Mouse (Mus musculus) limb, embryonic 11.5 days (tissue): Measurements from ENCODE around the gene Tmem132d. TPM values are rescaled to one million over a fixed set of nuclear protein-coding genes. Genes with fewer than 3 reads are reported as not detected.
A peak's percentile ranks its signal among the peaks of the same experiment; 100 is the strongest.

Source experiments
- ATAC-seq: fragments of 200-750 bp; cut with Nextera tagmentation; 2 replicates; pipeline ENCODE4 v1.8.0; 2017; ENCODE audit warnings: low read depth; ENCODE audit not compliant: insufficient number of reproducible peaks, low FRiP score, low TSS enrichment
- DNase-seq: peaks from one replicate; pipeline ENCODE4 v3.0.0-alpha.2; 2015; ENCODE audit warnings: low spot score
- H3K27ac ChIP-seq: fragments of 300-500 bp; sonication (generic); replicated peaks from 2 replicates; pipeline ENCODE4 v1.5.1; 2014; ENCODE audit warnings: low read depth, mild to moderate bottlenecking, low read length
- H3K27me3 ChIP-seq: fragments of 300-500 bp; sonication (generic); 2 replicates; pipeline ENCODE4 v1.6.1; 2014; ENCODE audit warnings: mild to moderate bottlenecking, low read length, mixed read lengths; ENCODE audit not compliant: control insufficient read depth, insufficient read depth
- H3K36me3 ChIP-seq: fragments of 300-500 bp; sonication (generic); 2 replicates; pipeline ENCODE4 v1.6.1; 2014; ENCODE audit warnings: mild to moderate bottlenecking, low read length, moderate library complexity, mixed read lengths; ENCODE audit not compliant: control insufficient read depth, insufficient read depth
- H3K4me1 ChIP-seq: fragments of 300-500 bp; sonication (generic); 2 replicates; pipeline ENCODE4 v1.6.1; 2014; ENCODE audit warnings: low read length, mixed read lengths; ENCODE audit not compliant: control insufficient read depth, insufficient read depth
- H3K4me2 ChIP-seq: fragments of 300-500 bp; sonication (generic); 2 replicates; pipeline ENCODE4 v1.6.1; 2014; ENCODE audit warnings: low read depth, mild to moderate bottlenecking, moderate library complexity; ENCODE audit not compliant: severe bottlenecking
- H3K4me3 ChIP-seq: fragments of 300-500 bp; sonication (generic); 2 replicates; pipeline ENCODE4 v1.5.1; 2014; ENCODE audit warnings: low read depth, low read length
- H3K9ac ChIP-seq: fragments of 300-500 bp; sonication (generic); 2 replicates; pipeline ENCODE4 v1.6.1; 2014; ENCODE audit warnings: mild to moderate bottlenecking, low read length
- H3K9me3 ChIP-seq: fragments of 300-500 bp; sonication (generic); 2 replicates; pipeline ENCODE4 v1.6.1; 2016; ENCODE audit warnings: low read length; ENCODE audit not compliant: control insufficient read depth
- WGBS: fragments of 180-500 bp; shearing (Covaris S2); extraction: QIAGEN DNeasy Blood & Tissue Kit; methylation state at CpG from one replicate; pipeline ENCODE4 v1.1.7; 2014; 5-methylcytosine and 5-hydroxymethylcytosine counted together
- polyA plus RNA-seq: library from polyadenylated mRNA; unstranded; fragments of >200 nt; fragmentation: Nextera tagmentation; extraction: Ambion mirVana; gene quantifications from 2 replicates; pipeline ENCODE4 v1.2.1, GENCODE M21; 2014

Gene Tmem132d
- polyA plus RNA-seq, 1 experiment from 2014 or later = 0.60 TPM

GRCm38 (mm10) chr5:128194106-128194505 lies 238.8 kb downstream of the Tmem132d start:
- ATAC-seq = no peak
- no peak overlapping the region for H3K9ac ChIP-seq
- H3K4me1 ChIP-seq = no peaks in the 10 kb centered on the region
- no peak overlapping the region for H3K4me3 ChIP-seq
- H3K9me3 ChIP-seq = no peaks in the 10 kb centered on the region
- WGBS = 78% methylated on average over 4 of the region's 4 CpGs
- H3K27ac ChIP-seq = no peak overlapping the region
- DNase-seq = no peak
- H3K4me2 ChIP-seq = no peak overlapping the region
- H3K36me3 ChIP-seq = no peaks in the 10 kb centered on the region
- H3K27me3 ChIP-seq = no peaks in the 10 kb centered on the region

DNA sequence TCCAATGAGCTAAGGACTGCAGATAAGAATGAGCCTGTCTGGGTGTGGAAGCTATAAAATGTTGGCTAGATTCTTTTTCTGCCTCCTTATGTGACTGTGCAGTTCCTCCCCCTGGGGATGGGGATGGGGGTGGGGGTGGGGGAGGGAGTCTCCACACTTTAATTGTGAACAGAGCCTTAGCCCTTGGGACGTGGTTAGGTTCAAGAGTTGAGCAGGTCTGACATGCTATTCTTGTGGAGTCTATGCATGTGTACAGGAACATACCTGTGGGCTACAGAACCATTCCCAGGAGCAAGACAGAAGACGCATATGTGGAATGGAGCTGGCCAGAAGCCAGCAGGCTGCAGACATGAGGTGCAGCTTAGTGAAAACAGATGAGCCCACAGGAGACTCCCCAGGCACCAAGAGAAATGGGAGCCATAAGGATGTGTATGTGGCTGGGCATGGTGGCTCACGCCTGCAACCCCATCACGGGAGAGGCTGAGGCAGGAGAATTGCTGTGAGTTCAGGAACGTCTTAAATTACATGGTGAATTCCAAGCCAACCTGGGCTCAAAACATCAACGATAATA lies 240.3 kb downstream of the Tmem132d start:
- H3K9ac ChIP-seq = no peak overlapping the region
- no peak for DNase-seq
- H3K27me3 ChIP-seq = no peaks in the 10 kb centered on the region
- no peaks in the 10 kb centered on the region for H3K9me3 ChIP-seq
- H3K4me3 ChIP-seq = no peak overlapping the region
- ATAC-seq = no peak
- no peak overlapping the region for H3K27ac ChIP-seq
- H3K4me2 ChIP-seq = no peak overlapping the region
- WGBS = 69% methylated on average over 6 of the region's 6 CpGs
- no peaks in the 10 kb centered on the region for H3K4me1 ChIP-seq
- no peaks in the 10 kb centered on the region for H3K36me3 ChIP-seq

DNA sequence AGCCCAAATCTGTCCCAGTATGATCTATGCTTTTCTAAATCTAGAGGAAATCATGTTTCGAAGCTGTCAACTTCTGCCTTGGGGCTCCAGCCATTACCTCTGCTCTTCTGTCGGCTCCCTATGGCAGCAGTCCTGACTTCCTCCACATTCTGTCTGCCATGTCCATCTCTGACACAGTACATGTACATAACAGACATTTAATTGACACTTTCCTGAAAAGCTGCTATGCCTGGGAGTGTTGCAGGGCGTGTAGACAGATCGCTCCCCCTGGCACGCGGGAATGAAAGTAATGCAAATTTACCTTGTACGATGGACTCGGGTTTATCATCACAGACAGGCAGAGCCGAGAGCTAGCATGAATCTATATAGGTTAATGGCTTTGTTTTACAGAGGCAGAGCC lies 241.2 kb downstream of the Tmem132d start:
- H3K27ac ChIP-seq = no peak overlapping the region
- WGBS = 91% methylated on average over 9 of the region's 9 CpGs
- no peaks in the 10 kb centered on the region for H3K36me3 ChIP-seq
- H3K4me2 ChIP-seq = no peak overlapping the region
- no peaks in the 10 kb centered on the region for H3K27me3 ChIP-seq
- H3K4me1 ChIP-seq = no peaks in the 10 kb centered on the region
- H3K9ac ChIP-seq = no peak overlapping the region
- no peak overlapping the region for H3K4me3 ChIP-seq
- ATAC-seq (no peak), DNase-seq (no peak)
- H3K9me3 ChIP-seq = no peaks in the 10 kb centered on the region

- H3K9me3 ChIP-seq = no peaks in the 10 kb centered on the region
- peak; percentile 36 for DNase-seq
- H3K36me3 ChIP-seq = no peaks in the 10 kb centered on the region
- H3K9ac ChIP-seq = no peak overlapping the region
- H3K4me1 ChIP-seq = no peaks in the 10 kb centered on the region
- H3K4me2 ChIP-seq = no peak overlapping the region
- H3K27ac ChIP-seq = no peak overlapping the region
- no peak for ATAC-seq
- no peak overlapping the region for H3K4me3 ChIP-seq
- H3K27me3 ChIP-seq = no peaks in the 10 kb centered on the region
- WGBS = 58% methylated on average over 14 of the region's 14 CpGs
These were observed 242.5 kb downstream of the Tmem132d start for GRCm38 (mm10) chr5:128190243-128190820.

- no peak overlapping the region for H3K9ac ChIP-seq
- ATAC-seq (no peak), DNase-seq (no peak)
- 90% methylated on average over 2 of the region's 2 CpGs for WGBS
- H3K27me3 ChIP-seq = no peaks in the 10 kb centered on the region
- no peaks in the 10 kb centered on the region for H3K9me3 ChIP-seq
- H3K27ac ChIP-seq = no peak overlapping the region
- H3K4me1 ChIP-seq = no peaks in the 10 kb centered on the region
- H3K36me3 ChIP-seq = no peaks in the 10 kb centered on the region
- no peak overlapping the region for H3K4me2 ChIP-seq
- H3K4me3 ChIP-seq = no peak overlapping the region
These were observed 256.6 kb downstream of the Tmem132d start for GRCm38 (mm10) chr5:128176234-128176633.

- no peak overlapping the region for H3K4me2 ChIP-seq
- 80% methylated on average over 12 of the region's 12 CpGs for WGBS
- ATAC-seq (no peak), DNase-seq (no peak)
- H3K9ac ChIP-seq = no peak overlapping the region
- H3K4me3 ChIP-seq = no peak overlapping the region
- H3K4me1 ChIP-seq = no peaks in the 10 kb centered on the region
- H3K27ac ChIP-seq = no peak overlapping the region
- H3K36me3 ChIP-seq = no peaks in the 10 kb centered on the region
- H3K27me3 ChIP-seq = no peaks in the 10 kb centered on the region
- H3K9me3 ChIP-seq = no peaks in the 10 kb centered on the region
These were observed 273.8 kb downstream of the Tmem132d start for GRCm38 (mm10) chr5:128158901-128159675.

DNA sequence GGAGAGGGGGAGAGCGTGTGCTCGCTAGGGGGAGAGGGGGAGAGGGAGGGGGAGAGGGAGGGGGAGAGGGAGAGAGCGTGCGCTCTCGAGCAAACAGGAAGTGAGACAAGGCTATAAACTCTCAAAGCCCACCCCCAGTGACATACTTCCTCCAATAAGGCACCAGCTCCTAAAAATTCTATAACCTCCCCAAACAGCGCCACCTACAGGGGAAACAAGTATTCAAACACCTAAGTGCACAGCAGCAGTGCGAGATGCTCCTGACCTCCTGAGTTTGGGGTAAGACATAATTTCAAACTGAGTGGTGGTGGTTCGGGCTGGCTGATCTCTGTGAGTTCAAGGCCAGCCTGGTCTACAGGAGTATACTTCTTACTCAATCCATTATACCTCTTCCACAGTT lies 281.4 kb downstream of the Tmem132d start:
- no peaks in the 10 kb centered on the region for H3K36me3 ChIP-seq
- H3K27ac ChIP-seq = no peak overlapping the region
- no peaks in the 10 kb centered on the region for H3K9me3 ChIP-seq
- ATAC-seq = no peak
- H3K9ac ChIP-seq = no peak overlapping the region
- 87% methylated on average over 6 of the region's 8 CpGs for WGBS
- no peaks in the 10 kb centered on the region for H3K27me3 ChIP-seq
- H3K4me1 ChIP-seq = no peaks in the 10 kb centered on the region
- H3K4me2 ChIP-seq = no peak overlapping the region
- DNase-seq = no peak
- H3K4me3 ChIP-seq = no peak overlapping the region

- DNase-seq (no peak), ATAC-seq (0 out of 2 replicates have a peak, but pooled peaks have one; percentile 13)
These were observed 285.8 kb downstream of the Tmem132d start for GRCm38 (mm10) chr5:128146901-128147645.

More at GRCm38 (mm10) chr5:128146901-128147645, 285.8 kb downstream of the Tmem132d start:
- H3K4me1 ChIP-seq = no peaks in the 10 kb centered on the region
- no peaks in the 10 kb centered on the region for H3K36me3 ChIP-seq
- H3K4me2 ChIP-seq = no peak overlapping the region
- 89% methylated on average over 15 of the region's 15 CpGs for WGBS
- H3K9me3 ChIP-seq = no peaks in the 10 kb centered on the region
- H3K27me3 ChIP-seq = no peaks in the 10 kb centered on the region
- no peak overlapping the region for H3K27ac ChIP-seq
- no peak overlapping the region for H3K4me3 ChIP-seq
- no peak overlapping the region for H3K9ac ChIP-seq
